Mouse (Mus musculus) MEL (cell line): ENCODE data around the gene Asb16. TPM values are rescaled to one million over a fixed set of nuclear protein-coding genes. Genes with fewer than 3 reads are reported as not detected.

Source experiments
- DNase-seq: peaks from one replicate; pipeline ENCODE4 v3.0.0; 2011; ENCODE audit warnings: low read depth, low spot score
- H3K27ac ChIP-seq: 2 replicates; pipeline ENCODE4 v1.5.1; 2012; ENCODE audit warnings: low read depth, mild to moderate bottlenecking, control low read depth, low read length, moderate library complexity; ENCODE audit not compliant: control insufficient read depth
- H3K27me3 ChIP-seq, 2 experiments: fragments of 150-350 bp in 1 of 2; sonication (generic) in 1 of 2; 2 replicates each; pipeline ENCODE4 v1.6.1; 2012; ENCODE audit warnings: low read length in 2 of 2, mild to moderate bottlenecking in 2 of 2, improper control_type of control experiment in 1 of 2, moderate library complexity in 1 of 2; ENCODE audit not compliant: insufficient read depth in 2 of 2, control insufficient read depth in 1 of 2
- H3K36me3 ChIP-seq, 2 experiments: 2 replicates each; pipeline ENCODE4 v1.6.1; 2012 to 2014; ENCODE audit warnings: low read length in 2 of 2, improper control_type of control experiment in 1 of 2, inconsistent platforms in 1 of 2, mild to moderate bottlenecking in 1 of 2; ENCODE audit not compliant: insufficient read depth in 2 of 2, control insufficient read depth in 1 of 2
- H3K4me1 ChIP-seq, 2 experiments: fragments of 150-350 bp in 1 of 2; sonication (generic) in 1 of 2; 2 replicates each; pipeline ENCODE4 v1.6.1; 2012; ENCODE audit warnings: low read length in 2 of 2, improper control_type of control experiment in 1 of 2, mild to moderate bottlenecking in 1 of 2; ENCODE audit not compliant: insufficient read depth in 2 of 2, control insufficient read depth in 1 of 2
- H3K4me3 ChIP-seq, 2 experiments: fragments of 150-350 bp in 1 of 2; sonication (generic) in 1 of 2; 2 replicates each; pipeline ENCODE4 v1.5.1; 2012; ENCODE audit warnings: low read depth in 2 of 2, low read length in 2 of 2, mild to moderate bottlenecking in 2 of 2, moderate library complexity in 2 of 2, control low read depth in 1 of 2, improper control_type of control experiment in 1 of 2; ENCODE audit not compliant: control insufficient read depth in 1 of 2, insufficient read depth in 1 of 2
- H3K79me2 ChIP-seq: 2 replicates; pipeline ENCODE4 v1.6.1; 2012; ENCODE audit warnings: mild to moderate bottlenecking, low read length, moderate library complexity; ENCODE audit not compliant: control insufficient read depth, poor library complexity, insufficient read depth
- H3K9ac ChIP-seq: 2 replicates; pipeline ENCODE4 v1.6.1; 2012; ENCODE audit warnings: low read depth, mild to moderate bottlenecking, control low read depth, low read length, moderate library complexity; ENCODE audit not compliant: control insufficient read depth, poor library complexity, severe bottlenecking
- H3K9me3 ChIP-seq: fragments of 150-350 bp; sonication (generic); replicated peaks from 2 replicates; pipeline ENCODE4 v1.6.1; 2012; ENCODE audit warnings: mild to moderate bottlenecking, low read length, improper control_type of control experiment, moderate library complexity; ENCODE audit not compliant: insufficient read depth
- ELF1 ChIP-seq: IDR thresholded peaks from 2 replicates; pipeline ENCODE4 v1.6.1; 2014; ENCODE audit warnings: low read depth, mild to moderate bottlenecking, inconsistent platforms, low read length, improper control_type of control experiment, moderate library complexity
- GATA1 ChIP-seq: IDR thresholded peaks from 2 replicates; pipeline ENCODE4 v1.6.1; 2011; ENCODE audit warnings: low read depth, low read length, improper control_type of control experiment
- JUND ChIP-seq: IDR thresholded peaks from 2 replicates; pipeline ENCODE4 v1.6.1; 2011; ENCODE audit warnings: low read depth, mild to moderate bottlenecking, improper control_type of control experiment, low read length
- MAFK ChIP-seq: IDR thresholded peaks from 2 replicates; pipeline ENCODE4 v1.6.1; 2011; ENCODE audit warnings: low read depth, mild to moderate bottlenecking, low read length, improper control_type of control experiment, borderline replicate concordance
- MAX ChIP-seq: IDR thresholded peaks from 2 replicates; pipeline ENCODE4 v1.6.1; 2011; ENCODE audit warnings: low read length, improper control_type of control experiment
- MAZ ChIP-seq: IDR thresholded peaks from 2 replicates; pipeline ENCODE4 v1.6.1; 2012; ENCODE audit warnings: low read depth, mild to moderate bottlenecking, inconsistent platforms, low read length, improper control_type of control experiment
- MXI1 ChIP-seq: IDR thresholded peaks from 2 replicates; pipeline ENCODE4 v1.6.1; 2011; ENCODE audit warnings: mild to moderate bottlenecking, low read depth, low read length, improper control_type of control experiment
- MYC ChIP-seq: IDR thresholded peaks from 2 replicates; pipeline ENCODE4 v1.6.1; 2011; ENCODE audit warnings: low read depth, mild to moderate bottlenecking, low read length, improper control_type of control experiment, moderate library complexity
- NELFE ChIP-seq: IDR thresholded peaks from 2 replicates; pipeline ENCODE4 v1.6.1; 2011; ENCODE audit warnings: low read depth, low read length, improper control_type of control experiment
- POLR2A ChIP-seq, 2 experiments: IDR thresholded peaks; 2 replicates each; pipeline ENCODE4 v1.6.1; 2011 to 2012; ENCODE audit warnings: low read length in 2 of 2, mild to moderate bottlenecking in 2 of 2, control low read depth in 1 of 2, improper control_type of control experiment in 1 of 2, low read depth in 1 of 2, moderate library complexity in 1 of 2; ENCODE audit not compliant: control insufficient read depth in 1 of 2, insufficient read depth in 1 of 2, poor library complexity in 1 of 2
- POLR2AphosphoS2 ChIP-seq: IDR thresholded peaks from 2 replicates; pipeline ENCODE4 v1.6.1; 2011; ENCODE audit warnings: low read length, improper control_type of control experiment
- RAD21 ChIP-seq: IDR thresholded peaks from 2 replicates; pipeline ENCODE4 v1.6.1; 2011; ENCODE audit warnings: mild to moderate bottlenecking, low read depth, low read length, improper control_type of control experiment
- SMC3 ChIP-seq: IDR thresholded peaks from 2 replicates; pipeline ENCODE4 v1.6.1; 2011; ENCODE audit warnings: low read depth, low read length, improper control_type of control experiment
- TAL1 ChIP-seq: IDR thresholded peaks from 2 replicates; pipeline ENCODE4 v1.6.1; 2012; ENCODE audit warnings: mild to moderate bottlenecking, inconsistent platforms, low read length, moderate library complexity, mixed read lengths
- TCF12 ChIP-seq: IDR thresholded peaks from 2 replicates; pipeline ENCODE4 v1.6.1; 2014; ENCODE audit warnings: low read depth, mild to moderate bottlenecking, inconsistent platforms, low read length, improper control_type of control experiment, moderate library complexity
- UBTF ChIP-seq: IDR thresholded peaks from 2 replicates; pipeline ENCODE4 v1.6.1; 2012; ENCODE audit warnings: low read depth, mild to moderate bottlenecking, inconsistent platforms, low read length, improper control_type of control experiment, moderate library complexity, borderline replicate concordance; ENCODE audit not compliant: insufficient read depth
- ZC3H11A ChIP-seq: IDR thresholded peaks from 2 replicates; pipeline ENCODE4 v1.6.1; 2012; ENCODE audit warnings: low read depth, mild to moderate bottlenecking, inconsistent platforms, low read length, improper control_type of control experiment
- ZKSCAN1 ChIP-seq: IDR thresholded peaks from 2 replicates; pipeline ENCODE4 v1.6.1; 2012; ENCODE audit warnings: low read depth, mild to moderate bottlenecking, inconsistent platforms, low read length, improper control_type of control experiment, moderate library complexity
- ZNF384 ChIP-seq: IDR thresholded peaks from 2 replicates; pipeline ENCODE4 v1.6.1; 2012; ENCODE audit warnings: low read depth, mild to moderate bottlenecking, inconsistent platforms, low read length, improper control_type of control experiment
- polyA plus RNA-seq, 2 experiments: library from polyadenylated mRNA; stranded (reverse) in 1 of 2; unstranded in 1 of 2; fragments of >175 nt in 1 of 2; fragments of >200 nt in 1 of 2; gene quantifications; 2 replicates each; pipeline versions ENCODE4 v1.2.1 to v1.2.4; 2012; ENCODE audit warnings: low replicate concordance in 2 of 2, low read depth in 1 of 2; ENCODE audit not compliant: insufficient read length in 2 of 2, insufficient read depth in 1 of 2, missing spikeins in 1 of 2
- total RNA-seq: library from RNA; depleted of rRNA; stranded (reverse); fragments of 300-350 nt; gene quantifications from 2 replicates; pipeline ENCODE4 v1.2.3, GENCODE M21; 2012

Asb16 gene
- total and polyA plus RNA-seq, 3 experiments: 4.4 to 8.5 TPM; not detected in 1

DNA sequence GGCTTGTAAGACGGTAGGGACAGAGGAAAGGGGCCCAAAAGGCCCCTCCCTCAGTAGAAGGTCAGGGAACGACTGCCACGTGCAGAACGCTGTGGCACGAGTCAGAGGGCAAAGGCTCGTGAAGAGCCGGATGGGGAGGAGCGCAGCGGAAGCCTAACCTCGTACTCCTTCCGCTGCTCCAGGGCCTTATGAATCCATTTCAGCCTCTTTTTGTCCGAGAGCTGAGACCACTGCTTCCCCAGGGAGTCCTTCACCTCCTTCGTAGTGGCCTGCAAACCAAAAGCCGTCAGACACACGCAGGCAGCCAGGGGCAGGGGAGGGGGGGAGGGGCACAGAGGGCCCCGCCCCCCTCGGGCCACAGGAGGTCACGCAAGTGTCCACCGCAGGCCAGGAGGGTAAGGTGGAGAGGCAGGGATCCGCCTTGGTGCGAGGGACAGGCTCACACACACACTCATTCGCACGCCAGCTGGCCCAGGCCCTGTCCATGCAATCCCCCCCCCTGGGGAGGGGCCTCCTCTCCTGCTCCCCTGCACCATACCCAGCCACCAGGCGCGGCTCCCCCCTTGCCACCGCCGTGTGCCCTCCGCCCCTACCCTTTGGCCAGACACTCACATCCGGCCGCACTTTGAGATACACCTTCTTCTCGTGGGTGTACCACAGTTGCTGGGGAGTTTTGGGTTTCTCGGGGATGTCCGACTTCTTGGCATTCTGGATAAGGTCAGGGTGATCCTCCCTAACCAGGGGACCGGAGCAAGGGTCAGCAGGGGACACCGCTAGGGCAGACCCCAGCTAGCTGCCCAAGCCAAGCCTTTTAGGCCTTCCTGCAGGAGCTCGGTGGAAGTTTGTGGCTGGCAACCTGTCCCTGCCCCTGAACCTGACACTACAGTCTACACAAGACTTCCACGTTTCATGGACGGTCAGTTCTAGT lies 42.5 kb downstream of the Asb16 start:
- TF ChIP-seq ZNF384 (no peak), MAZ (no peak), POLR2A (IDR thresholded peaks at IDR 0.05; ENCODE audit: control insufficient read depth in 1 of 2, insufficient read depth in 1 of 2, low read depth in 1 of 2, low read length in 2 of 2, poor library complexity in 1 of 2) (peak in 1 of 2 experiments; percentile 37; a peak in 2 of 4 replicates)
- H3K36me3 ChIP-seq: peaks cover 4 to 18% of the 10 kb centered on the region in 2 experiments
- no peak overlapping the region for H3K9ac ChIP-seq

GRCm38 (mm10) chr11:102311966-102312365 lies 43.4 kb downstream of the Asb16 start:
- Histone ChIP-seq H3K27ac (no peak overlapping the region), H3K4me1 (peaks cover 4 to 18% of the 10 kb centered on the region in 2 experiments), H3K79me2 (peaks cover 29% of the 10 kb centered on the region), H3K9me3 (no peaks in the 10 kb centered on the region), H3K4me3 (no peak overlapping the region)
- TF ChIP-seq SMC3 (no peak), UBTF (no peak), ZKSCAN1 (no peak), TAL1 (no peak), POLR2AphosphoS2 (no peak; the same call in 1 of the 2 replicates), MYC (no peak), JUND (no peak), MXI1 (no peak), TCF12 (no peak), POLR2A (IDR thresholded peaks at IDR 0.05; ENCODE audit: control insufficient read depth in 1 of 2, insufficient read depth in 1 of 2, low read depth in 1 of 2, low read length in 2 of 2, poor library complexity in 1 of 2) (no peak), MAZ (no peak), RAD21 (no peak), ELF1 (no peak), GATA1 (no peak), MAFK (no peak), MAX (no peak), NELFE (no peak), ZC3H11A (no peak), ZNF384 (no peak)
- TF ChIP-seq, all 39 proteins: peak for 0
- no peak for DNase-seq
- H3K9ac ChIP-seq: no peak overlapping the region
- peaks cover 4 to 18% of the 10 kb centered on the region in 2 experiments for H3K36me3 ChIP-seq
- no peaks in the 10 kb centered on the region for H3K27me3 ChIP-seq

More for the DNA sequence above, 42.5 kb downstream of the Asb16 start:
- Histone ChIP-seq H3K27ac (no peak overlapping the region), H3K27me3 (no peaks in the 10 kb centered on the region), H3K4me3 (no peak overlapping the region), H3K9me3 (no peaks in the 10 kb centered on the region), H3K79me2 (peaks cover 21% of the 10 kb centered on the region), H3K4me1 (peaks cover 4 to 18% of the 10 kb centered on the region in 2 experiments)
- DNase-seq: no peak
